33 mouse cellular contexts compared by ENCODE assay signal in the genomic region with DNA sequence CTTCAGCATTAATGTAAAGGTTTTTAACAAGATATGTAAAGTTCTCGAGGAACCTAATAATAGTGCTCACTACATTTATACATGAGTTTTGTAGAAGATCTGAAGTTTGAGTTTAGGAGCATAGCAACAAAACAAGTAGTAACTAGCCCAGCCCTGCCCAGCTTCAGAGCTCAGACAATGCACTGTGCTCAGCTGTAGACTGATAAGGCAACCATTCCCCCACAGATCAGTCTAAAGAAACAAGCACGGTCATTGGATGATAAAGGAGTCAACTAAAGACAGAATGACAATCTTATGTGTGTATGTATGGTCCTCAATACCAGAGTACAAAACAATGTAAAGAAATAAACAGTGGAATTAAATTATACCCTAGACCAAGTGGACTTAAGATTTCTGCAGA.
DNase-seq lines count a peak whose midpoint lies in the region; ATAC-seq and TF ChIP-seq lines count a peak whose summit lies in the region.
"Had no signal": no experiment of that assay in that cellular context is flagged by ENCODE, and none has a peak within 500 bp of the region (broad histone marks: within the 10 kb centered on the region; RNA-seq: fewer than 3 reads in every experiment).

No protein-coding gene starts in this region.

- no peak for TF ChIP-seq RAD21 in MEL (IDR thresholded peaks at IDR 0.05; ENCODE audit: low read depth, low read length)

- no peak overlapping the region for H3K27ac ChIP-seq in liver, postnatal 0 days (ENCODE audit: low read depth)
- no peak overlapping the region for H3K27ac ChIP-seq in MEL (ENCODE audit: control insufficient read depth, low read depth, low read length)
- H3K27ac ChIP-seq in liver, embryonic 15.5 days (replicated peaks) = no peak overlapping the region
- no peak overlapping the region for H3K27ac ChIP-seq in hindbrain, embryonic 13.5 days
- H3K27ac ChIP-seq: embryonic facial prominence, embryonic 10.5 days; embryonic facial prominence, embryonic 15.5 days; forebrain, embryonic 12.5 days; heart, embryonic 13.5 days; hindbrain, embryonic 10.5 days; hindbrain, postnatal 0 days; intestine, embryonic 15.5 days; limb, embryonic 13.5 days; macrophage; midbrain, embryonic 13.5 days; neural tube, embryonic 15.5 days had no signal

- H3K9ac ChIP-seq in liver, postnatal 0 days (replicated peaks) = no peak overlapping the region
- no peak overlapping the region for H3K9ac ChIP-seq in MEL (ENCODE audit: control insufficient read depth, low read depth, low read length, poor library complexity, severe bottlenecking)
- no peak overlapping the region for H3K9ac ChIP-seq in liver, embryonic 15.5 days
- H3K9ac ChIP-seq in hindbrain, embryonic 13.5 days = no peak overlapping the region
- H3K9ac ChIP-seq: embryonic facial prominence, embryonic 15.5 days; forebrain, embryonic 12.5 days; heart, embryonic 13.5 days; intestine, embryonic 15.5 days; limb, embryonic 13.5 days; midbrain, embryonic 13.5 days; neural tube, embryonic 15.5 days had no signal

- H3K27me3 ChIP-seq in liver, postnatal 0 days (ENCODE audit: insufficient read depth, low read length) = no peaks in the 10 kb centered on the region
- H3K27me3 ChIP-seq in MEL (ENCODE audit: control insufficient read depth in 1 of 2, insufficient read depth in 2 of 2, low read length in 2 of 2) = no peaks in the 10 kb centered on the region
- H3K27me3 ChIP-seq in liver, embryonic 15.5 days = no peaks in the 10 kb centered on the region
- H3K27me3 ChIP-seq in hindbrain, embryonic 13.5 days = no peaks in the 10 kb centered on the region
- H3K27me3 ChIP-seq: embryonic facial prominence, embryonic 15.5 days; forebrain, embryonic 12.5 days; heart, embryonic 13.5 days; intestine, embryonic 15.5 days; limb, embryonic 13.5 days; midbrain, embryonic 13.5 days; neural tube, embryonic 15.5 days had no signal

- no peak overlapping the region for H3K4me3 ChIP-seq in liver, postnatal 0 days (ENCODE audit: low read depth, low read length)
- no peak overlapping the region for H3K4me3 ChIP-seq in MEL (ENCODE audit: control insufficient read depth in 1 of 2, insufficient read depth in 1 of 2, low read depth in 2 of 2, low read length in 2 of 2)
- H3K4me3 ChIP-seq in liver, embryonic 15.5 days (replicated peaks) = no peak overlapping the region
- H3K4me3 ChIP-seq in hindbrain, embryonic 13.5 days = no peak overlapping the region
- H3K4me3 ChIP-seq: embryonic facial prominence, embryonic 10.5 days; embryonic facial prominence, embryonic 15.5 days; forebrain, embryonic 12.5 days; heart, embryonic 13.5 days; hindbrain, embryonic 10.5 days; intestine, embryonic 15.5 days; limb, embryonic 13.5 days; midbrain, embryonic 13.5 days; neural tube, embryonic 15.5 days had no signal

- DNase-seq in liver (peak; percentile 33), MEL (ENCODE audit: low read depth, low spot score) (peak; percentile 78)
- DNase-seq in liver, postnatal 0 days = no peak
- no peak for DNase-seq in cerebellum, adult 18-20 months
- DNase-seq in frontal cortex, postnatal 36 days (ENCODE audit: low spot score in 2 of 2) = no peak
- DNase-seq: adrenal gland, adult 8-10 months; cerebellum, adult 11 months; cerebellum, postnatal 10 days; gastrocnemius, postnatal 14 days; heart, adult 11 months; heart, postnatal 10 days; kidney, adult 2 months; kidney, postnatal 36 days; lung, adult 2 months; lung, postnatal 10 days; retina, postnatal 1 day; right cerebral cortex, postnatal 25 days; thymus, postnatal 4 days had no signal

- H3K36me3 ChIP-seq in liver, postnatal 0 days (replicated peaks; ENCODE audit: insufficient read depth, low read length) = no peaks in the 10 kb centered on the region
- H3K36me3 ChIP-seq in MEL (ENCODE audit: control insufficient read depth in 1 of 2, insufficient read depth in 2 of 2, low read length in 2 of 2) = peaks cover 0 to 24% of the 10 kb centered on the region in 2 experiments; a peak in 3 of 4 replicates
- no peaks in the 10 kb centered on the region for H3K36me3 ChIP-seq in liver, embryonic 15.5 days (replicated peaks)
- no peaks in the 10 kb centered on the region for H3K36me3 ChIP-seq in hindbrain, embryonic 13.5 days
- H3K36me3 ChIP-seq: embryonic facial prominence, embryonic 10.5 days; forebrain, embryonic 12.5 days; hindbrain, embryonic 10.5 days; intestine, embryonic 15.5 days had no signal

- TF ChIP-seq CTCF in liver, postnatal 0 days (IDR thresholded peaks at IDR 0.05; ENCODE audit: low read depth) = no peak
- no peak for TF ChIP-seq CTCF in MEL (IDR thresholded peaks at IDR 0.05 in 2 of 3, conservative IDR thresholded peaks at IDR 0.05 in 1 of 3; ENCODE audit: control insufficient read depth in 1 of 3, insufficient read depth in 1 of 3, low read depth in 2 of 3, low read length in 3 of 3, poor library complexity in 1 of 3, severe bottlenecking in 1 of 3)

- TF ChIP-seq EP300 in liver, postnatal 0 days (IDR thresholded peaks at IDR 0.05; ENCODE audit: low read depth) = no peak; the same call in 1 of the 2 replicates
- peak; percentile 70 to 72 for TF ChIP-seq EP300 in MEL (IDR thresholded peaks at IDR 0.05; ENCODE audit: low read depth in 1 of 2, low read length in 2 of 2)

- H3K4me1 ChIP-seq in liver, postnatal 0 days (ENCODE audit: insufficient read depth) = peaks cover 7% of the 10 kb centered on the region; the same call in 1 of the 2 replicates
- H3K4me1 ChIP-seq in MEL (ENCODE audit: control insufficient read depth in 1 of 2, insufficient read depth in 2 of 2, low read length in 2 of 2) = peaks cover 16 to 29% of the 10 kb centered on the region in 2 experiments
- peaks cover 29% of the 10 kb centered on the region for H3K4me1 ChIP-seq in liver, embryonic 15.5 days (replicated peaks)
- H3K4me1 ChIP-seq in hindbrain, embryonic 13.5 days (replicated peaks) = no peaks in the 10 kb centered on the region
- H3K4me1 ChIP-seq: embryonic facial prominence, embryonic 10.5 days; embryonic facial prominence, embryonic 15.5 days; forebrain, embryonic 12.5 days; hindbrain, embryonic 10.5 days; intestine, embryonic 15.5 days; limb, embryonic 13.5 days; midbrain, embryonic 13.5 days; neural tube, embryonic 15.5 days had no signal

- no peak for TF ChIP-seq POLR2A in MEL (IDR thresholded peaks at IDR 0.05; ENCODE audit: control insufficient read depth in 1 of 2, insufficient read depth in 1 of 2, low read depth in 1 of 2, low read length in 2 of 2, poor library complexity in 1 of 2)

- no peak; the same call in 1 of the 2 replicates for ATAC-seq in liver, postnatal 0 days
- peak; percentile 76 for ATAC-seq in common myeloid progenitor, adult 5-6 weeks (replicated peaks; ENCODE audit: low read depth, poor library complexity, severe bottlenecking)
- peak; percentile 78 for ATAC-seq in liver, embryonic 15.5 days (ENCODE audit: insufficient read depth)
- no peak for ATAC-seq in hindbrain, embryonic 13.5 days (ENCODE audit: low FRiP score)
- ATAC-seq: CD4-positive, CD25-positive, alpha-beta regulatory T cell, adult 4 months; hindbrain, postnatal 0 days; intestine, embryonic 15.5 days had no signal

- 58% methylated on average over 2 of the region's 2 CpGs for WGBS in liver, postnatal 0 days (ENCODE audit: insufficient replicate concordance)
- WGBS in liver, embryonic 15.5 days (ENCODE audit: insufficient replicate concordance) = 24% methylated on average over 2 of the region's 2 CpGs
- 80% methylated on average over 2 of the region's 2 CpGs for WGBS in hindbrain, embryonic 13.5 days

- no peaks in the 10 kb centered on the region for H3K79me2 ChIP-seq in MEL (ENCODE audit: control insufficient read depth, insufficient read depth, low read length, poor library complexity)

- H3K9me3 ChIP-seq in liver, postnatal 0 days (ENCODE audit: low read length) = no peaks in the 10 kb centered on the region
- no peaks in the 10 kb centered on the region for H3K9me3 ChIP-seq in MEL (replicated peaks; ENCODE audit: insufficient read depth, low read length)
- no peaks in the 10 kb centered on the region for H3K9me3 ChIP-seq in liver, embryonic 15.5 days (replicated peaks)
- H3K9me3 ChIP-seq in hindbrain, embryonic 13.5 days = no peaks in the 10 kb centered on the region
- H3K9me3 ChIP-seq: embryonic facial prominence, embryonic 10.5 days; embryonic facial prominence, embryonic 15.5 days; forebrain, embryonic 12.5 days; heart, embryonic 13.5 days; hindbrain, embryonic 10.5 days; intestine, embryonic 15.5 days; limb, embryonic 13.5 days; midbrain, embryonic 13.5 days; neural tube, embryonic 15.5 days had no signal

- H3K4me2 ChIP-seq in liver, postnatal 0 days (ENCODE audit: low read depth, low read length) = no peak overlapping the region
- H3K4me2 ChIP-seq in liver, embryonic 15.5 days = no peak overlapping the region
- H3K4me2 ChIP-seq in hindbrain, embryonic 13.5 days = no peak overlapping the region
- H3K4me2 ChIP-seq: embryonic facial prominence, embryonic 15.5 days; forebrain, embryonic 12.5 days; heart, embryonic 13.5 days; intestine, embryonic 15.5 days; limb, embryonic 13.5 days; midbrain, embryonic 13.5 days; neural tube, embryonic 15.5 days had no signal

TF ChIP-seq in MEL, 35 proteins besides CTCF, POLR2A, EP300 and RAD21 (continues in another document):
- no peak for TF ChIP-seq ZMIZ1 (IDR thresholded peaks at IDR 0.05; ENCODE audit: low read depth, low read length)
- TF ChIP-seq ETS1 (IDR thresholded peaks at IDR 0.05; ENCODE audit: low read depth, low read length) = peak; percentile 96
- peak; percentile 89 for TF ChIP-seq GATA1 (IDR thresholded peaks at IDR 0.05; ENCODE audit: low read depth, low read length)
- TF ChIP-seq GABPA (IDR thresholded peaks at IDR 0.05; ENCODE audit: low read depth, low read length) = no peak
- TF ChIP-seq USF1 (IDR thresholded peaks at IDR 0.05; ENCODE audit: low read depth, low read length) = no peak
- no peak for TF ChIP-seq USF2 (IDR thresholded peaks at IDR 0.05; ENCODE audit: borderline replicate concordance in 1 of 2, insufficient read depth in 1 of 2, low read depth in 1 of 2, low read length in 2 of 2)
- TF ChIP-seq POLR2AphosphoS5 (IDR thresholded peaks at IDR 0.05; ENCODE audit: borderline replicate concordance, low read depth, low read length) = no peak
- TF ChIP-seq RCOR1 (IDR thresholded peaks at IDR 0.05; ENCODE audit: low read depth, low read length) = peak; percentile 48
- peak; percentile 78 for TF ChIP-seq TCF12 (IDR thresholded peaks at IDR 0.05; ENCODE audit: low read depth, low read length)
- no peak for TF ChIP-seq NRF1 (IDR thresholded peaks at IDR 0.05; ENCODE audit: insufficient read depth, low read depth, low read length, poor library complexity, severe bottlenecking)
- TF ChIP-seq MEF2A (IDR thresholded peaks at IDR 0.05; ENCODE audit: extremely low read depth, insufficient replicate concordance, low read depth, low read length, poor library complexity, severe bottlenecking) = no peak
- no peak for TF ChIP-seq MXI1 (IDR thresholded peaks at IDR 0.05; ENCODE audit: low read depth, low read length)
- no peak for TF ChIP-seq MAX (IDR thresholded peaks at IDR 0.05; ENCODE audit: low read length)
- TF ChIP-seq ZNF384 (IDR thresholded peaks at IDR 0.05; ENCODE audit: low read depth, low read length) = no peak
- no peak for TF ChIP-seq POLR2AphosphoS2 (IDR thresholded peaks at IDR 0.05; ENCODE audit: low read length)
- TF ChIP-seq ELF1 (IDR thresholded peaks at IDR 0.05; ENCODE audit: low read depth, low read length) = no peak
- TF ChIP-seq ZC3H11A (IDR thresholded peaks at IDR 0.05; ENCODE audit: low read depth, low read length) = no peak

Comparison
In these comparisons a context has a peak if more than half of its experiments do, and no peak if none do; other contexts are left out.
1. DNase-seq: peak in liver (single experiment) and MEL (single experiment); none in liver, postnatal 0 days (single experiment), cerebellum, adult 18-20 months (0 of 2) and frontal cortex, postnatal 36 days (0 of 2).
2. ATAC-seq: peak in common myeloid progenitor, adult 5-6 weeks (single experiment) and liver, embryonic 15.5 days (single experiment); none in liver, postnatal 0 days (single experiment) and hindbrain, embryonic 13.5 days (single experiment).